In genomic region chr4:149517868-149518340, GRCm38 (mm10) we compare ENCODE assay signal across 7 mouse cellular contexts. TPM values are rescaled to one million over a fixed set of nuclear protein-coding genes. Genes with fewer than 3 reads are reported as not detected.
A peak's percentile ranks its signal among the peaks of the same experiment; 100 is the strongest.
DNase-seq lines count a peak whose midpoint lies in the region; ATAC-seq lines count a peak whose summit lies in the region.

Gene Ctnnbip1 (plus strand): TSS chr4:149518236.

- ATAC-seq in intestine, embryonic 15.5 days: peak; percentile 99

- H3K9me3 ChIP-seq in intestine, embryonic 15.5 days: no peaks in the 10 kb centered on the region
- H3K9me3 ChIP-seq in midbrain, embryonic 10.5 days (replicated peaks): no peaks in the 10 kb centered on the region

- peak within 1 kb of the TSS; percentile 90 for H3K4me2 ChIP-seq in intestine, embryonic 15.5 days (replicated peaks)

- H3K27ac ChIP-seq in intestine, embryonic 15.5 days: no peak within 1 kb of the TSS
- H3K27ac ChIP-seq in midbrain, embryonic 10.5 days (replicated peaks): peak within 1 kb of the TSS; percentile 89

- 0% methylated on average over 36 of the region's 46 CpGs for WGBS in intestine, embryonic 15.5 days
- under 1% methylated on average over 44 of the region's 46 CpGs for WGBS in midbrain, embryonic 10.5 days

- peak within 1 kb of the TSS; percentile 81 for H3K4me3 ChIP-seq in intestine, embryonic 15.5 days (replicated peaks)
- peak within 1 kb of the TSS; percentile 89 for H3K4me3 ChIP-seq in midbrain, embryonic 10.5 days

- H3K4me1 ChIP-seq in intestine, embryonic 15.5 days (replicated peaks): peaks cover 9% of the 10 kb centered on the region; the same call in 1 of the 2 replicates
- H3K4me1 ChIP-seq in midbrain, embryonic 10.5 days: peaks cover 25% of the 10 kb centered on the region

- H3K27me3 ChIP-seq in intestine, embryonic 15.5 days (replicated peaks): no peaks in the 10 kb centered on the region
- no peaks in the 10 kb centered on the region for H3K27me3 ChIP-seq in midbrain, embryonic 10.5 days (ENCODE audit: low read depth, poor library complexity, severe bottlenecking)

- peak; percentile 97 to 98 for DNase-seq in adrenal gland, adult 18-20 months (ENCODE audit: low spot score in 2 of 2)
- peak; percentile 98 for DNase-seq in embryo, embryonic 11 days
- peak; percentile 97 to 98 for DNase-seq in gastrocnemius, postnatal 36 days
- peak; percentile 93 to 98 for DNase-seq in left cerebral cortex, postnatal 25 days (ENCODE audit: low spot score in 2 of 2)
- peak; percentile 97 for DNase-seq in midbrain, embryonic 10.5 days (ENCODE audit: low spot score)
- peak; percentile 89 for DNase-seq in right cerebral cortex, postnatal 4 days

- intact Hi-C loops in gastrocnemius, postnatal 36 days (cut with DNase I): no loop called here
- intact Hi-C loops in left cerebral cortex, postnatal 25 days (cut with DNase I): no loop called here

- H3K9ac ChIP-seq in intestine, embryonic 15.5 days: peak within 1 kb of the TSS; percentile 75

- H3K36me3 ChIP-seq in intestine, embryonic 15.5 days: no peaks in the 10 kb centered on the region
- no peaks in the 10 kb centered on the region for H3K36me3 ChIP-seq in midbrain, embryonic 10.5 days

RNA-seq across cellular contexts. Expression of gene Ctnnbip1, which starts in this region (rescaled TPM):
- 10 to 100 TPM; 16.2 to 25.1 TPM for total RNA-seq in adrenal gland, adult 18-20 months (2021)
- 10 to 100 TPM; 22.7 to 24.4 TPM for total RNA-seq in gastrocnemius, postnatal 36 days (2021)
- 41.7 and 43.8 TPM in 2 replicates for polyA plus RNA-seq in intestine, embryonic 15.5 days (2015; fragmentation: Nextera tagmentation; extraction: Ambion mirVana)
- total RNA-seq in left cerebral cortex, postnatal 25 days (2021): 10 to 100 TPM; 40.3 to 41.9 TPM
- 54.8 and 56.6 TPM in 2 replicates for polyA plus RNA-seq in midbrain, embryonic 10.5 days (2016; fragmentation: Nextera tagmentation; extraction: Ambion mirVana)
